Mouse (Mus musculus) E14TG2a.4 (cell line): ENCODE results near the gene Plxna2.

Experiments
- H3K27me3 ChIP-seq: 2 replicates; pipeline ENCODE4 v1.6.1; 2014; ENCODE audit warnings: low read length, control low read depth; ENCODE audit not compliant: insufficient read depth
- H3K36me3 ChIP-seq: 2 replicates; pipeline ENCODE4 v1.6.1; 2014; ENCODE audit warnings: low read length, control low read depth; ENCODE audit not compliant: insufficient read depth
- H3K4me1 ChIP-seq: replicated peaks from 2 replicates; pipeline ENCODE4 v1.6.1; 2014; ENCODE audit warnings: low read depth, low read length, control low read depth
- H3K4me3 ChIP-seq: replicated peaks from 2 replicates; pipeline ENCODE4 v1.5.1; 2014; ENCODE audit warnings: mild to moderate bottlenecking, low read length
- H3K9me3 ChIP-seq: 2 replicates; pipeline ENCODE4 v1.6.1; 2014; ENCODE audit warnings: low read length, control low read depth
- CTCF ChIP-seq: conservative IDR thresholded peaks from 2 replicates; pipeline ENCODE4 v1.5.1; 2014; ENCODE audit warnings: low read length
- NANOG ChIP-seq: IDR thresholded peaks from 2 replicates; pipeline ENCODE4 v1.6.1; 2014; ENCODE audit warnings: borderline replicate concordance, low read length, mixed read lengths
- POU5F1 ChIP-seq: IDR thresholded peaks from 2 replicates; pipeline ENCODE4 v1.6.1; 2014; ENCODE audit warnings: low read length, borderline replicate concordance

Gene Plxna2

GRCm38 (mm10) chr1:194835238-194835637, 217.2 kb downstream of the Plxna2 start:
- no peaks in the 10 kb centered on the region for H3K9me3 ChIP-seq
- H3K36me3 ChIP-seq, result no peaks in the 10 kb centered on the region
- H3K4me3 ChIP-seq, result no peak overlapping the region
- TF ChIP-seq NANOG (no peak), POU5F1 (no peak), CTCF (no peak)
- H3K27me3 ChIP-seq, result no peaks in the 10 kb centered on the region
- no peaks in the 10 kb centered on the region for H3K4me1 ChIP-seq

DNA sequence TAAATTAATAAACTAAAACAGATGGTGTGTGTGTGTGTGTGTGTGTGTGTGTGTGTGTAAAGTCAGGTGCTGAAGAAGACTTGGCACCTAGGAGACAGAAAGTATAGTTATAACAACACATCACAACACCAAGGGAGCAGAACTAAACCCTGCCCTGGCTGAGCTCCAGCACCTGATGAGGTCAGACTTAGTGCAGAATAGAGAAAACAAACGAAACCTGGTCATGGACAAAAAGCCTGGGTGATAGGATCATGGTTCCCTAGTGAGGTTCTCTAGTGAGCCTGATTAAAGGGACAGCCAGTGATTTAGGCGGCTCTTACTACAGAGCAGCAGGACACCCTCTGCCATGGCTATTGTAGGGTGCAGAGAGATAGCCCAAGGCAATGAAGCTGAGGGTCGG, 218.2 kb downstream of the Plxna2 start:
- H3K4me1 ChIP-seq, result no peaks in the 10 kb centered on the region
- H3K27me3 ChIP-seq, result no peaks in the 10 kb centered on the region
- H3K36me3 ChIP-seq, result no peaks in the 10 kb centered on the region
- no peak overlapping the region for H3K4me3 ChIP-seq
- H3K9me3 ChIP-seq, result no peaks in the 10 kb centered on the region
- TF ChIP-seq POU5F1 (no peak), NANOG (no peak), CTCF (no peak)

GRCm38 (mm10) chr1:194836671-194837070, 218.7 kb downstream of the Plxna2 start:
- H3K9me3 ChIP-seq, result no peaks in the 10 kb centered on the region
- H3K4me1 ChIP-seq, result no peaks in the 10 kb centered on the region
- no peak for TF ChIP-seq NANOG
- TF ChIP-seq POU5F1, result no peak
- no peak for TF ChIP-seq CTCF
- no peaks in the 10 kb centered on the region for H3K36me3 ChIP-seq
- no peaks in the 10 kb centered on the region for H3K27me3 ChIP-seq
- no peak overlapping the region for H3K4me3 ChIP-seq

GRCm38 (mm10) chr1:194839230-194839910, 221.4 kb downstream of the Plxna2 start:
- Histone ChIP-seq H3K4me1 (no peaks in the 10 kb centered on the region), H3K4me3 (no peak overlapping the region), H3K9me3 (no peaks in the 10 kb centered on the region), H3K27me3 (no peaks in the 10 kb centered on the region), H3K36me3 (no peaks in the 10 kb centered on the region)
- TF ChIP-seq CTCF, result peak; percentile 36
- no peak for TF ChIP-seq POU5F1

- no peak overlapping the region for H3K4me3 ChIP-seq
- no peaks in the 10 kb centered on the region for H3K27me3 ChIP-seq
- no peaks in the 10 kb centered on the region for H3K9me3 ChIP-seq
- no peaks in the 10 kb centered on the region for H3K36me3 ChIP-seq
- no peaks in the 10 kb centered on the region for H3K4me1 ChIP-seq
- TF ChIP-seq POU5F1 (no peak), NANOG (no peak), CTCF (no peak)
Observed at GRCm38 (mm10) chr1:194843020-194843419, 225.0 kb downstream of the Plxna2 start.

- no peaks in the 10 kb centered on the region for H3K27me3 ChIP-seq
- H3K36me3 ChIP-seq, result no peaks in the 10 kb centered on the region
- no peaks in the 10 kb centered on the region for H3K4me1 ChIP-seq
- TF ChIP-seq CTCF (no peak), POU5F1 (no peak), NANOG (no peak)
- no peaks in the 10 kb centered on the region for H3K9me3 ChIP-seq
- no peak overlapping the region for H3K4me3 ChIP-seq
Observed at GRCm38 (mm10) chr1:194847014-194847413, 229.0 kb downstream of the Plxna2 start.

GRCm38 (mm10) chr1:194851242-194852064, 233.4 kb downstream of the Plxna2 start:
- Histone ChIP-seq H3K4me1 (no peaks in the 10 kb centered on the region), H3K4me3 (no peak overlapping the region), H3K36me3 (no peaks in the 10 kb centered on the region), H3K27me3 (no peaks in the 10 kb centered on the region), H3K9me3 (no peaks in the 10 kb centered on the region)
- TF ChIP-seq POU5F1 (no peak), NANOG (no peak), CTCF (no peak)

DNA sequence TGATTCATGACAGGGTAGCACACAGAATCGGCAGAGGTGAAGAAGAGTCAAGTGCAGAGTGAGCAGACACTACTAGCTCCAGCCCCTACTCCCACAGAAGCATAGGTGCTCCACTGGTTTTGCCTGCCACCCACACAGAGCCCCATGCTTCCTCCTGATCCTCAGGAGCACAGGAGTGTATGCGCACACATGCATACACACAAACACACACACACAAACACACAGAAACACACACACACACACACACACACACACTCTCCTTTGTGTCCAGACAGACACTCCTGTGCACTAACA, 234.0 kb downstream of the Plxna2 start:
- Histone ChIP-seq H3K4me3 (no peak overlapping the region), H3K4me1 (no peaks in the 10 kb centered on the region), H3K36me3 (no peaks in the 10 kb centered on the region), H3K27me3 (no peaks in the 10 kb centered on the region), H3K9me3 (no peaks in the 10 kb centered on the region)
- no peak for TF ChIP-seq NANOG
- TF ChIP-seq POU5F1, result no peak
- TF ChIP-seq CTCF, result no peak
